Mouse (Mus musculus): ENCODE measurements at regions not wholly inside any gene's neighbourhood (a gene's known extent, or its start where the extent isn't known, plus 50 kb on each side); places are given as distances from the start of the nearest gene placed in this dataset.

- no peak for TF ChIP-seq CTCF (IDR thresholded peaks at IDR 0.05; ENCODE audit: low read depth)
- Histone ChIP-seq H3K36me3 (ENCODE audit: insufficient read depth, low read length) (no peaks in the 10 kb centered on the region), H3K4me2 (ENCODE audit: low read depth, low read length) (no peak overlapping the region), H3K4me1 (ENCODE audit: insufficient read depth, low read length) (no peaks in the 10 kb centered on the region), H3K4me3 (ENCODE audit: low read length) (no peak overlapping the region), H3K27ac (no peak overlapping the region; the same call in 1 of the 2 replicates), H3K9ac (replicated peaks; ENCODE audit: low read length) (no peak overlapping the region), H3K27me3 (ENCODE audit: insufficient read depth, low read length) (no peaks in the 10 kb centered on the region), H3K9me3 (ENCODE audit: low read length) (no peaks in the 10 kb centered on the region)
- ATAC-seq: no peak
- WGBS: 65% methylated on average over 11 of the region's 11 CpGs
- DNase-seq (ENCODE audit: low spot score): no peak
These were observed 167.2 kb upstream of the Dapk1 start for GRCm38 (mm10) chr13:60434221-60435210.

GRCm38 (mm10) chr13:60435333-60435732, 166.4 kb upstream of the Dapk1 start:
- 71% methylated on average over 5 of the region's 5 CpGs for WGBS
- DNase-seq (ENCODE audit: low spot score) (no peak), ATAC-seq (no peak)
- Histone ChIP-seq H3K4me1 (ENCODE audit: insufficient read depth, low read length) (no peaks in the 10 kb centered on the region), H3K27ac (no peak overlapping the region), H3K4me2 (ENCODE audit: low read depth, low read length) (no peak overlapping the region), H3K9me3 (ENCODE audit: low read length) (no peaks in the 10 kb centered on the region), H3K27me3 (ENCODE audit: insufficient read depth, low read length) (no peaks in the 10 kb centered on the region), H3K9ac (replicated peaks; ENCODE audit: low read length) (no peak overlapping the region), H3K36me3 (ENCODE audit: insufficient read depth, low read length) (no peaks in the 10 kb centered on the region), H3K4me3 (ENCODE audit: low read length) (no peak overlapping the region)
- TF ChIP-seq CTCF (IDR thresholded peaks at IDR 0.05; ENCODE audit: low read depth): no peak

DNA sequence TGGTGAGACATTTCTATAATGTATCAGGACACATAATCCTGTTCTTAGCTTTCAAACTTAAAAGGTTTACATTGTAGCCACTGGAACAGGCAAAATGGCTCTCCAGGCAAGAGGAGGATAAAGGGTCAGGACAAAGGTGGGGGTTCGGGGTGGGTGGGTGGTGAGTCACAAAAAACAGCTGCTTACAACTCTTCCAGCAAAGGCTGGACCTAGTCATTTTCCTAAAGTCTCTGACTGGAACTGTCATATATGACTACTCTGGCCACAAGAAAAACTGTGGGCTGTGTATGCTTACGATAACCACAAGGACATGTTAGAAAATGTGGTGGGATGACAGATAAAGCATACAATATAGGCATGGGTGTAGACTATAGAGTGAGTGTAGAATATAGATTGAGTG, 163.6 kb upstream of the Dapk1 start:
- H3K9ac ChIP-seq (replicated peaks; ENCODE audit: low read length): no peak overlapping the region
- no peak overlapping the region for H3K4me3 ChIP-seq (ENCODE audit: low read length)
- H3K4me1 ChIP-seq (ENCODE audit: insufficient read depth, low read length): no peaks in the 10 kb centered on the region
- DNase-seq (ENCODE audit: low spot score) (no peak), ATAC-seq (no peak)
- H3K9me3 ChIP-seq (ENCODE audit: low read length): no peaks in the 10 kb centered on the region
- H3K4me2 ChIP-seq (ENCODE audit: low read depth, low read length): no peak overlapping the region
- H3K27ac ChIP-seq: no peak overlapping the region
- TF ChIP-seq CTCF (IDR thresholded peaks at IDR 0.05; ENCODE audit: low read depth): no peak
- 96% methylated on average over 2 of the region's 2 CpGs for WGBS
- no peaks in the 10 kb centered on the region for H3K27me3 ChIP-seq (ENCODE audit: insufficient read depth, low read length)
- H3K36me3 ChIP-seq (ENCODE audit: insufficient read depth, low read length): no peaks in the 10 kb centered on the region

DNA sequence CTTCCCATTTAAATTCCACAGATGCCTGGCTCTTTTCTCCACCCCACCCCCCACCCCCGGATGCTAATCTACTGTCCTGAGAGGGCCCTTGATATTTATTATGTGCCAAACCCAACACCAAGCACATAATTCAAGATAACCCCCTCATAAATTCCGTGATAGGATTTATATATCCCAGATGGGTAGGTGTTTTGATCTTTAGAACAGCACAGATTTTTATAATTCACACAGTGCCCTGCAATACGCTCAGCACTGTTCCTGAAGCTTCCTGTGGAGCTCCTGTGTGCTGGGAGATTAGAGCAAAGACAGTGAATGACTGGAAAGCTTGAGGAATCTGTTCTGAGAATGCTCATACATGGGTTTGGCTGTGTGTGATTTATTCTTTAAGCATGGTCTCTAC, 161.2 kb upstream of the Dapk1 start:
- H3K4me1 ChIP-seq (ENCODE audit: insufficient read depth, low read length): no peaks in the 10 kb centered on the region
- WGBS: 62% methylated on average over 3 of the region's 3 CpGs
- TF ChIP-seq CTCF (IDR thresholded peaks at IDR 0.05; ENCODE audit: low read depth): no peak
- no peaks in the 10 kb centered on the region for H3K9me3 ChIP-seq (ENCODE audit: low read length)
- no peak for ATAC-seq
- no peaks in the 10 kb centered on the region for H3K27me3 ChIP-seq (ENCODE audit: insufficient read depth, low read length)
- H3K4me3 ChIP-seq (ENCODE audit: low read length): no peak overlapping the region
- DNase-seq (ENCODE audit: low spot score): no peak
- H3K27ac ChIP-seq: no peak overlapping the region
- no peaks in the 10 kb centered on the region for H3K36me3 ChIP-seq (ENCODE audit: insufficient read depth, low read length)
- no peak overlapping the region for H3K9ac ChIP-seq (replicated peaks; ENCODE audit: low read length)
- H3K4me2 ChIP-seq (ENCODE audit: low read depth, low read length): no peak overlapping the region

- Histone ChIP-seq H3K4me1 (ENCODE audit: insufficient read depth, low read length) (no peaks in the 10 kb centered on the region), H3K9me3 (ENCODE audit: low read length) (no peaks in the 10 kb centered on the region), H3K27ac (no peak overlapping the region), H3K9ac (replicated peaks; ENCODE audit: low read length) (no peak overlapping the region), H3K4me2 (ENCODE audit: low read depth, low read length) (no peak overlapping the region), H3K4me3 (ENCODE audit: low read length) (no peak overlapping the region), H3K27me3 (ENCODE audit: insufficient read depth, low read length) (no peaks in the 10 kb centered on the region), H3K36me3 (ENCODE audit: insufficient read depth, low read length) (no peaks in the 10 kb centered on the region)
- ATAC-seq (no peak), DNase-seq (ENCODE audit: low spot score) (no peak)
- no peak for TF ChIP-seq CTCF (IDR thresholded peaks at IDR 0.05; ENCODE audit: low read depth)
- WGBS: 84% methylated on average over 5 of the region's 5 CpGs
These were observed 156.6 kb upstream of the Dapk1 start for GRCm38 (mm10) chr13:60445164-60445563.

- no peaks in the 10 kb centered on the region for H3K9me3 ChIP-seq (ENCODE audit: low read length)
- TF ChIP-seq CTCF (IDR thresholded peaks at IDR 0.05; ENCODE audit: low read depth): peak; percentile 64
- ATAC-seq: no peak
- WGBS: 46% methylated on average over 5 of the region's 5 CpGs
- H3K27ac ChIP-seq: no peak overlapping the region
- DNase-seq (ENCODE audit: low spot score): peak; percentile 60
- no peak overlapping the region for H3K9ac ChIP-seq (replicated peaks; ENCODE audit: low read length)
- no peaks in the 10 kb centered on the region for H3K4me1 ChIP-seq (ENCODE audit: insufficient read depth, low read length)
- H3K27me3 ChIP-seq (ENCODE audit: insufficient read depth, low read length): no peaks in the 10 kb centered on the region
- no peak overlapping the region for H3K4me2 ChIP-seq (ENCODE audit: low read depth, low read length)
- H3K4me3 ChIP-seq (ENCODE audit: low read length): no peak overlapping the region
- no peaks in the 10 kb centered on the region for H3K36me3 ChIP-seq (ENCODE audit: insufficient read depth, low read length)
These were observed 154.8 kb upstream of the Dapk1 start for GRCm38 (mm10) chr13:60446926-60447325.

Measured in hindbrain, postnatal 0 days (tissue).